Mouse (Mus musculus) Patski (cell line): Measurements from ENCODE around the gene Bcor. TPM values are rescaled to one million over a fixed set of nuclear protein-coding genes. Genes with fewer than 3 reads are reported as not detected.
A peak's percentile ranks its signal among the peaks of the same experiment; 100 is the strongest.

Source experiments
- ATAC-seq: fragments of 100-300 bp; one replicate; pipeline ENCODE4 v1.8.0; 2021
- CTCF ChIA-PET: fragments of 350-600 bp; sonication (Branson Sonifier 250); formaldehyde crosslinking; loops from one replicate; lab custom pipeline; 2022; ENCODE audit warnings: inconsistent platforms; lab: Charles Lee
- POLR2A ChIA-PET: fragments of 350-600 bp; sonication (Branson Sonifier 250); formaldehyde crosslinking; loops from one replicate; lab custom pipeline; 2022; ENCODE audit warnings: antibody characterized with exemption, inconsistent platforms; lab: Charles Lee
- DNase-seq: peaks from one replicate; pipeline ENCODE4 v3.0.0-alpha.2; 2011; ENCODE audit warnings: low read depth, low spot score
- H3K27me3 ChIP-seq: fragments of 371-371 bp; one replicate; pipeline ENCODE4 v1.5.1; 2021
- CTCF ChIP-seq: fragments of 100-300 bp; IDR thresholded peaks from one replicate; pipeline ENCODE4 v1.5.1; 2021
- in situ Hi-C: fragments of 300-500 bp; cut with MboI; formaldehyde crosslinking; loops from 3 replicates; pipeline ENCODE4 v1.11.1; 2018; ENCODE audit warnings: low pct_unique_long_range_greater_than_20kb, mixed read lengths
- polyA plus RNA-seq: library from polyadenylated mRNA; unstranded; gene quantifications from one replicate; pipeline ENCODE4 v1.2.3, GENCODE M21; 2021

Bcor gene
- polyA plus RNA-seq, 1 experiment from 2014 or later: 19.8 TPM

- ChIA-PET POLR2A (interaction anchor here (1.1 kb wide), 1 partner anchor 38 kb away, joined by 3 read pairs; no protein-coding TSS in a partner anchor), CTCF (no interaction called here)
- ATAC-seq: no peak
- in situ Hi-C loops: no loop called here
- peaks cover 27% of the 10 kb centered on the region for H3K27me3 ChIP-seq
- no peak for TF ChIP-seq CTCF
- DNase-seq: no peak
Observed at GRCm38 (mm10) chrX:12124571-12124970, 35.6 kb downstream of the Bcor start.

- ChIA-PET POLR2A (interaction anchor here (1.1 kb wide), 1 partner anchor 37 kb away, joined by 3 read pairs; no protein-coding TSS in a partner anchor), CTCF (no interaction called here)
- in situ Hi-C loops: no loop called here
- peaks cover 18% of the 10 kb centered on the region for H3K27me3 ChIP-seq
- DNase-seq: no peak
- no peak for TF ChIP-seq CTCF
- no peak for ATAC-seq
Observed at GRCm38 (mm10) chrX:12123687-12124087, 36.5 kb downstream of the Bcor start.

GRCm38 (mm10) chrX:12122594-12123331, 37.4 kb downstream of the Bcor start:
- ChIA-PET CTCF (no interaction called here), POLR2A (no interaction called here)
- no peak for TF ChIP-seq CTCF
- peaks cover 17% of the 10 kb centered on the region for H3K27me3 ChIP-seq
- no peak for DNase-seq
- in situ Hi-C loops: no loop called here
- ATAC-seq: no peak

GRCm38 (mm10) chrX:12119476-12119875, 40.7 kb downstream of the Bcor start:
- in situ Hi-C loops: no loop called here

GRCm38 (mm10) chrX:12116128-12116527, 44.0 kb downstream of the Bcor start:
- CTCF ChIA-PET: no interaction called here
- TF ChIP-seq CTCF: no peak
- in situ Hi-C loops: no loop called here
- ATAC-seq (no peak), DNase-seq (no peak)
- POLR2A ChIA-PET: no interaction called here
- peaks cover 3% of the 10 kb centered on the region for H3K27me3 ChIP-seq

More at GRCm38 (mm10) chrX:12119476-12119875, 40.7 kb downstream of the Bcor start:
- ATAC-seq (no peak), DNase-seq (no peak)
- POLR2A ChIA-PET: interaction anchor here (1.1 kb wide), 1 partner anchor 163 kb away, joined by 3 read pairs; no protein-coding TSS in a partner anchor
- H3K27me3 ChIP-seq: peaks cover 3% of the 10 kb centered on the region
- TF ChIP-seq CTCF: no peak
- CTCF ChIA-PET: no interaction called here

- POLR2A ChIA-PET: no interaction called here
- H3K27me3 ChIP-seq: no peaks in the 10 kb centered on the region
- DNase-seq (no peak), ATAC-seq (no peak)
- TF ChIP-seq CTCF: no peak
- in situ Hi-C loops: no loop called here
- CTCF ChIA-PET: no interaction called here
Observed at GRCm38 (mm10) chrX:12112166-12112565, 48.0 kb downstream of the Bcor start.

- no peaks in the 10 kb centered on the region for H3K27me3 ChIP-seq
- POLR2A ChIA-PET: interaction anchor here (0.6 kb wide), 1 partner anchor 26 kb away, joined by 3 read pairs; no protein-coding TSS in a partner anchor
- no peak for ATAC-seq
- no peak for DNase-seq
- CTCF ChIA-PET: no interaction called here
- in situ Hi-C loops: no loop called here
- TF ChIP-seq CTCF: no peak
Observed at GRCm38 (mm10) chrX:12110518-12110917, 49.6 kb downstream of the Bcor start.

- ATAC-seq (peak; percentile 39), DNase-seq (no peak)
- CTCF ChIA-PET: no interaction called here
- POLR2A ChIA-PET: interaction anchor here (0.5 kb wide), 1 partner anchor 147 kb away, joined by 4 read pairs; no protein-coding TSS in a partner anchor
- TF ChIP-seq CTCF: no peak
- H3K27me3 ChIP-seq: no peaks in the 10 kb centered on the region
- in situ Hi-C loops: no loop called here
Observed at GRCm38 (mm10) chrX:12105358-12105757, 54.8 kb downstream of the Bcor start.

GRCm38 (mm10) chrX:12096783-12097526, 63.2 kb downstream of the Bcor start:
- H3K27me3 ChIP-seq: peaks cover 3% of the 10 kb centered on the region
- DNase-seq: no peak
- no peak for TF ChIP-seq CTCF
- ChIA-PET CTCF (no interaction called here), POLR2A (interaction anchor here (0.6 kb wide), 1 partner anchor 18 kb away, joined by 3 read pairs; no protein-coding TSS in a partner anchor)
- in situ Hi-C loops: no loop called here
- no peak for ATAC-seq

GRCm38 (mm10) chrX:12093371-12093770, 66.8 kb downstream of the Bcor start:
- no peak for DNase-seq
- ATAC-seq: no peak
- H3K27me3 ChIP-seq: peaks cover 3% of the 10 kb centered on the region
- POLR2A ChIA-PET: interaction anchor here (0.6 kb wide), 1 partner anchor 114 kb away, joined by 3 read pairs; no protein-coding TSS in a partner anchor
- CTCF ChIA-PET: no interaction called here
- in situ Hi-C loops: loop anchor here (5.0 kb wide), 1 partner anchor 34 kb away; no protein-coding TSS in a partner anchor
- no peak for TF ChIP-seq CTCF
